ENCODE assay signal across 17 mouse cellular contexts in the genomic region with DNA sequence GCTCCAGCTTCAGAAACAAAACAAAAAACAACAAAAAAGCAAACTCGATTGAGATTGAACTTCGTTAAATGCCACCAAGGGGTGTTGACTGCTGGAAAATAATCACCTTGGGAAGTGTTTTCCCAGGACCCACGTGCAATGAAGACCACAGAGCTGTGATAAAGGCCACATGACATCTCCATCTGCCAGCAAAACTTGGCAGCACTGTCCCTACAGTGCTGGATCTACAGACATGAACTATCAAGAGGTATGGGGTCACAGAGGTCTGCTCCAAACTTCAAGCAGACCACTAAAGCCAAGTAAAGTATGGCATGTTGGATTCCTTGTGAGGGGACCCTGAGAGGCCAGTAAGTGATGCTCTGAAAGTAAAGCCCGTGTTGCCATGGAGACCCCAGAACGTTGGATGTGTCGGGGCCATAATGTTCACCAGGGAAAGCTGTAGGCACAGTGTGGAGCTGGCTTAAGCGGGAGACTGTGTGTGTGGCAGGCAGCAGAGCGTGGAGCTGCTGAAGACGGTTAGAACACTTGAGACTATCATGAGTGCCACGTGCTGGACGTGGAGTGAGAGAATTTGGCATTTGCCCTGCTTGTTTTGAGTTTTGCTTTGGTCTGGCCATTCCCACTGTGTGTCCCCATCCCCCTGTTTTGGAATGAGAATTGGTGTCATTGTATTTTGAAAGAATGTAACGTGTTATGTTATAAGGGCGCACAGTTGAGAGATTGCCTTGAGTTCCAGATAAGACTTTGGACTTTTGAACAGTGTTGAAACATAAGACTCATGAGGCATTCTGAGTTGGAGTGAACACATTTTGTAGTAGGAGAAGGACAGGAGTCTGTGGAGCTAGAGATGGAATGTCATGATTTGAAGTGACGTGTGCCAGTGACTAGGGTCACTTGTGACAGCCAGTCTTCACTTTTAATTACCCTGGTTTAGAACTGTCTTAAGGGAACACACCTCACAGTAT. TPM values are rescaled to one million over a fixed set of nuclear protein-coding genes. Genes with fewer than 3 reads are reported as not detected.
A peak's percentile ranks its signal among the peaks of the same experiment; 100 is the strongest.
DNase-seq lines count a peak whose midpoint lies in the region; ATAC-seq and TF ChIP-seq lines count a peak whose summit lies in the region.
"Had no signal": no experiment of that assay in that cellular context is flagged by ENCODE, and none has a peak within 500 bp of the region (broad histone marks: within the 10 kb centered on the region; RNA-seq: fewer than 3 reads in every experiment).

No protein-coding gene starts in this region.

- no peak overlapping the region for H3K4me2 ChIP-seq in liver, embryonic 13.5 days
- H3K4me2 ChIP-seq in liver, embryonic 12.5 days, result no peak overlapping the region
- H3K4me2 ChIP-seq: embryonic facial prominence, embryonic 15.5 days; forebrain, embryonic 12.5 days; limb, embryonic 12.5 days; midbrain, embryonic 12.5 days; stomach, embryonic 15.5 days had no signal

- no peak for TF ChIP-seq CTCF in small intestine, adult 2 months (IDR thresholded peaks at IDR 0.05; ENCODE audit: extremely low read depth, insufficient read length, insufficient replicate concordance, low read depth, low read length)

- H3K9me3 ChIP-seq in liver, embryonic 13.5 days (replicated peaks), result peaks cover 14% of the 10 kb centered on the region
- peaks cover 10% of the 10 kb centered on the region for H3K9me3 ChIP-seq in liver, embryonic 12.5 days (replicated peaks)
- H3K9me3 ChIP-seq: embryonic facial prominence, embryonic 15.5 days; stomach, embryonic 15.5 days had no signal

- H3K4me3 ChIP-seq in liver, embryonic 13.5 days (replicated peaks), result no peak overlapping the region
- no peak overlapping the region for H3K4me3 ChIP-seq in liver, embryonic 12.5 days
- H3K4me3 ChIP-seq in small intestine, adult 2 months (ENCODE audit: low read depth, low read length), result no peak overlapping the region
- H3K4me3 ChIP-seq: embryonic facial prominence, embryonic 15.5 days; forebrain, embryonic 12.5 days; gastrocnemius, adult 2 months; limb, embryonic 12.5 days; midbrain, embryonic 12.5 days; stomach, embryonic 15.5 days had no signal

- peaks cover 65% of the 10 kb centered on the region for H3K4me1 ChIP-seq in liver, embryonic 13.5 days (replicated peaks)
- peaks cover 68% of the 10 kb centered on the region for H3K4me1 ChIP-seq in liver, embryonic 12.5 days
- H3K4me1 ChIP-seq in small intestine, adult 2 months (ENCODE audit: control insufficient read depth, insufficient read depth, insufficient read length, low read length), result peaks cover 24% of the 10 kb centered on the region
- H3K4me1 ChIP-seq: embryonic facial prominence, embryonic 15.5 days; forebrain, embryonic 12.5 days; limb, embryonic 12.5 days; stomach, embryonic 15.5 days had no signal

- WGBS in liver, embryonic 13.5 days (ENCODE audit: insufficient replicate concordance), result 83% methylated on average over 14 of the region's 14 CpGs
- 80% methylated on average over 14 of the region's 14 CpGs for WGBS in liver, embryonic 12.5 days (ENCODE audit: insufficient replicate concordance)
- WGBS in small intestine, adult 2 months, result 48% methylated on average over 14 of the region's 14 CpGs

- no peaks in the 10 kb centered on the region for H3K27me3 ChIP-seq in liver, embryonic 13.5 days
- no peaks in the 10 kb centered on the region for H3K27me3 ChIP-seq in liver, embryonic 12.5 days (replicated peaks)
- no peaks in the 10 kb centered on the region for H3K27me3 ChIP-seq in small intestine, adult 2 months (ENCODE audit: control insufficient read depth, insufficient read depth, low read length)
- H3K27me3 ChIP-seq: embryonic facial prominence, embryonic 15.5 days; forebrain, embryonic 12.5 days; limb, embryonic 12.5 days; midbrain, embryonic 12.5 days; stomach, embryonic 15.5 days had no signal

- no peak for ATAC-seq in liver, embryonic 13.5 days (ENCODE audit: low read depth)
- ATAC-seq in liver, embryonic 12.5 days, result no peak
- ATAC-seq: liver, postnatal 0 days had no signal

- peak; percentile 16 for DNase-seq in cerebellum, adult 8-10 months
- no peak for DNase-seq in cerebellum, adult 11-12 months
- no peak for DNase-seq in liver, embryonic 13.5 days
- peak; percentile 56 to 68 for DNase-seq in lung, adult 18-20 months
- DNase-seq in T-cell, adult 2 months (ENCODE audit: low spot score), result no peak
- DNase-seq in right cerebral cortex, postnatal 4 days, result no peak
- DNase-seq: adrenal gland, adult 8-10 months; gastrocnemius, adult 2 months; kidney, postnatal 36 days; liver, postnatal 0 days had no signal

- no peak overlapping the region for H3K9ac ChIP-seq in liver, embryonic 13.5 days
- no peak overlapping the region for H3K9ac ChIP-seq in liver, embryonic 12.5 days
- H3K9ac ChIP-seq: embryonic facial prominence, embryonic 15.5 days; forebrain, embryonic 12.5 days; limb, embryonic 12.5 days; liver, postnatal 0 days; midbrain, embryonic 12.5 days; stomach, embryonic 15.5 days had no signal

- 0 out of 2 replicates have a peak overlapping the region, but pooled peaks have one; percentile 5 for H3K27ac ChIP-seq in liver, embryonic 13.5 days
- no peak overlapping the region for H3K27ac ChIP-seq in liver, embryonic 12.5 days
- peak overlapping the region; percentile 68 for H3K27ac ChIP-seq in small intestine, adult 2 months (ENCODE audit: insufficient read depth, low read depth, low read length)
- H3K27ac ChIP-seq: embryonic facial prominence, embryonic 15.5 days; forebrain, embryonic 12.5 days; gastrocnemius, adult 2 months; limb, embryonic 12.5 days; midbrain, embryonic 12.5 days; stomach, embryonic 15.5 days had no signal

- peaks cover 14% of the 10 kb centered on the region for H3K36me3 ChIP-seq in liver, embryonic 13.5 days
- H3K36me3 ChIP-seq in liver, embryonic 12.5 days, result peaks cover 13% of the 10 kb centered on the region
- H3K36me3 ChIP-seq in small intestine, adult 2 months (ENCODE audit: control insufficient read depth, insufficient read depth, low read length), result peaks cover 4% of the 10 kb centered on the region
- H3K36me3 ChIP-seq: embryonic facial prominence, embryonic 15.5 days; forebrain, embryonic 12.5 days; limb, embryonic 12.5 days; midbrain, embryonic 12.5 days; stomach, embryonic 15.5 days had no signal

- TF ChIP-seq POLR2A in small intestine, adult 2 months (IDR thresholded peaks at IDR 0.05; ENCODE audit: low read depth, low read length), result no peak

RNA-seq across cellular contexts. Expression of gene Pip5k1b, which starts 12.0 kb away (rescaled TPM):
- polyA plus RNA-seq in liver, embryonic 13.5 days (2015; fragmentation: Nextera tagmentation; extraction: Ambion mirVana), result 8.5 and 10.2 TPM in 2 replicates
- 9.1 and 9.5 TPM in 2 replicates for polyA plus RNA-seq in liver, embryonic 12.5 days (2016; fragmentation: Nextera tagmentation; extraction: Ambion mirVana)
- polyA plus RNA-seq in small intestine, adult 2 months (2012; rRNA removed), result 7.1 and 23.3 TPM in 2 replicates

Comparison
In these comparisons a context has a peak if more than half of its experiments do, and no peak if none do; other contexts are left out.
1. DNase-seq: peak in cerebellum, adult 8-10 months (single experiment) and lung, adult 18-20 months (2 of 2); none in cerebellum, adult 11-12 months (single experiment), liver, embryonic 13.5 days (single experiment), T-cell, adult 2 months (single experiment) and right cerebral cortex, postnatal 4 days (single experiment).